Mouse (Mus musculus) liver, embryonic 15.5 days (tissue): ENCODE measurements around the gene Htr2b. TPM values are rescaled to one million over a fixed set of nuclear protein-coding genes. Genes with fewer than 3 reads are reported as not detected.

Experiments
- ATAC-seq: fragments of 200-750 bp; cut with Nextera tagmentation; 2 replicates; pipeline ENCODE4 v1.8.0; 2017; ENCODE audit warnings: moderate number of reproducible peaks, mild to moderate bottlenecking, moderate library complexity; ENCODE audit not compliant: insufficient read depth
- H3K27ac ChIP-seq: fragments of 300-500 bp; sonication (generic); replicated peaks from 2 replicates; pipeline ENCODE4 v1.5.1; 2015; ENCODE audit warnings: mild to moderate bottlenecking, inconsistent platforms
- H3K27me3 ChIP-seq: fragments of 300-500 bp; sonication (generic); 2 replicates; pipeline ENCODE4 v1.6.1; 2015; ENCODE audit warnings: mild to moderate bottlenecking, inconsistent platforms
- H3K36me3 ChIP-seq: fragments of 300-500 bp; sonication (generic); replicated peaks from 2 replicates; pipeline ENCODE4 v1.6.1; 2015; ENCODE audit warnings: moderate library complexity, mild to moderate bottlenecking, inconsistent platforms
- H3K4me1 ChIP-seq: fragments of 300-500 bp; sonication (generic); replicated peaks from 2 replicates; pipeline ENCODE4 v1.6.1; 2015; ENCODE audit warnings: inconsistent platforms
- H3K4me2 ChIP-seq: fragments of 300-500 bp; sonication (generic); 2 replicates; pipeline ENCODE4 v1.6.1; 2015; ENCODE audit warnings: moderate library complexity, mild to moderate bottlenecking, inconsistent platforms
- H3K4me3 ChIP-seq: fragments of 300-500 bp; sonication (generic); replicated peaks from 2 replicates; pipeline ENCODE4 v1.5.1; 2015; ENCODE audit warnings: mild to moderate bottlenecking, inconsistent platforms
- H3K9ac ChIP-seq: fragments of 300-500 bp; sonication (generic); 2 replicates; pipeline ENCODE4 v1.6.1; 2015; ENCODE audit warnings: moderate library complexity, mild to moderate bottlenecking, inconsistent platforms
- H3K9me3 ChIP-seq: fragments of 300-500 bp; sonication (generic); replicated peaks from 2 replicates; pipeline ENCODE4 v1.6.1; 2016; ENCODE audit warnings: inconsistent platforms
- WGBS: fragments of 180-500 bp; shearing (Covaris S2); methylation state at CpG from one replicate; pipeline ENCODE4 v1.1.7; 2015; ENCODE audit warnings: mixed read lengths; ENCODE audit not compliant: insufficient replicate concordance; 5-methylcytosine and 5-hydroxymethylcytosine counted together
- polyA plus RNA-seq: library from polyadenylated mRNA; unstranded; fragments of >200 nt; fragmentation: Nextera tagmentation; extraction: Ambion mirVana; gene quantifications from 2 replicates; pipeline ENCODE4 v1.2.1, GENCODE M21; 2015

Gene Htr2b
- polyA plus RNA-seq, 1 experiment from 2014 or later: 0.15 TPM

DNA sequence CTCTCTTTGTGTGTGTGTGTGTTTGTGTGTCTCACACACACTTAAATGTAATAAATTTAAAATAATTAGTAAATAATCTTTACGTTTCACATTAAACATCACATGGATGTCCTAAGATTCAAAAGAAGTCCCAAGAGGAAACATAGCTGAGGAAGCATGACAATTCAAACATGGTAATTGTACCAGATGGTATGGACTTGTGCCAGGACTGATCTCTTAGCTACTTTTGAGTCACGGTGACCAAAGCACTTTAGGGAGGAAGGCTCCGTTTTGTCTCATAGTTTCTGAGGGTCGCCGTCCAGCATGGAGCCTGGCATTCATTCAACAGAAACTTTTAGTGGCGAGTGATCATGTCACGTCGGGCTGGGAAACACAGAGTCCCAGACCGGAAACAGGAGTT is 36.4 kb upstream of the Htr2b start:
- WGBS: 76% methylated on average over 9 of the region's 9 CpGs

DNA sequence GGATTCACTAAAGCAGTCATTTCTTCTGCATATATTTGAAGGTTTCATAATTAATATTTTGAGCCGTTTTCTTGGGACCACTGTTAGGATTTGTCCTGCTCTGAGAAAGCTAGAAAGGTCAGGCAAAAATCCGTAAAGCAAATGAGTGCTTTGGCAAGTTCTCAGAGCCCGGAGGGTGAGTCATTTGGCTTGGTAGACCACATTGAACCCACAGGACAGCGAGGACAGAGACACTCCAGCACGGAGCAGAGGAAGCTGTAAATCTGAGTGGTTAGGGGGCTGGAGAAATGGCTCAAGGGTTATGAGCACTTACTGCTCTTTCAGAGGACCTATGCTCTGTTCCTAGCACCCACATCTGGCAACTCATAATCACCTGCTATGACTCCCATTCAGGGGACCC is 35.8 kb upstream of the Htr2b start:
- WGBS: 29% methylated on average over 5 of the region's 5 CpGs
- peaks cover 9% of the 10 kb centered on the region; the same call in 1 of the 2 replicates for H3K4me1 ChIP-seq
- no peak overlapping the region for H3K27ac ChIP-seq
- H3K4me3 ChIP-seq: no peak overlapping the region
- no peak overlapping the region for H3K4me2 ChIP-seq
- H3K9ac ChIP-seq: no peak overlapping the region
- ATAC-seq: no peak
- no peaks in the 10 kb centered on the region for H3K27me3 ChIP-seq
- H3K36me3 ChIP-seq: no peaks in the 10 kb centered on the region
- no peaks in the 10 kb centered on the region for H3K9me3 ChIP-seq

More for the DNA sequence above, 36.4 kb upstream of the Htr2b start:
- Histone ChIP-seq H3K27me3 (no peaks in the 10 kb centered on the region), H3K9me3 (no peaks in the 10 kb centered on the region), H3K4me1 (peaks cover 12% of the 10 kb centered on the region), H3K4me3 (no peak overlapping the region), H3K9ac (no peak overlapping the region), H3K4me2 (no peak overlapping the region), H3K36me3 (no peaks in the 10 kb centered on the region), H3K27ac (no peak overlapping the region)
- no peak for ATAC-seq

DNA sequence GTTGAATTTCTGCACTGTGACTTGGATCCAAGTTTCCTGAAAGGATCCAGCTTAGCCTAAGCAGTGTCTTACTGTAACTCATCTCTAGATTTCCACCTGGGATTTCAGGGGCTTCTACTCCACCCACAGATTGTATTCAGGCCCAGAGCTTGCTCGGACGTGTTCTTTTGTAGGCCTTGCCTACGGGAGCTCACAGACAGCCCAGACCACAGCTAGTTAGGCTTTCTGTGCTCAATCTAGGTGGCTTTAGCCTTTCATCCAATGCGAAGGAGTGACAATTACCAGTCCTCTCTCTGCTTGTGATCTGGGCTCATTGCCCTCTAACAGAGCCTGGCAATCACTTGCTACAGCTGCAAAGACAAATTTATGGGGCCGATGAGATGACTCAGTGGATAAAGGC is 34.5 kb upstream of the Htr2b start:
- peaks cover 9% of the 10 kb centered on the region; the same call in 1 of the 2 replicates for H3K4me1 ChIP-seq
- no peak for ATAC-seq
- no peak overlapping the region for H3K4me3 ChIP-seq
- WGBS: 62% methylated on average over 5 of the region's 5 CpGs
- no peaks in the 10 kb centered on the region for H3K27me3 ChIP-seq
- H3K27ac ChIP-seq: no peak overlapping the region
- H3K9ac ChIP-seq: no peak overlapping the region
- no peaks in the 10 kb centered on the region for H3K9me3 ChIP-seq
- H3K36me3 ChIP-seq: 0 out of 2 replicates have a peak, but pooled peaks cover under 1% of the 10 kb centered on the region
- H3K4me2 ChIP-seq: no peak overlapping the region

DNA sequence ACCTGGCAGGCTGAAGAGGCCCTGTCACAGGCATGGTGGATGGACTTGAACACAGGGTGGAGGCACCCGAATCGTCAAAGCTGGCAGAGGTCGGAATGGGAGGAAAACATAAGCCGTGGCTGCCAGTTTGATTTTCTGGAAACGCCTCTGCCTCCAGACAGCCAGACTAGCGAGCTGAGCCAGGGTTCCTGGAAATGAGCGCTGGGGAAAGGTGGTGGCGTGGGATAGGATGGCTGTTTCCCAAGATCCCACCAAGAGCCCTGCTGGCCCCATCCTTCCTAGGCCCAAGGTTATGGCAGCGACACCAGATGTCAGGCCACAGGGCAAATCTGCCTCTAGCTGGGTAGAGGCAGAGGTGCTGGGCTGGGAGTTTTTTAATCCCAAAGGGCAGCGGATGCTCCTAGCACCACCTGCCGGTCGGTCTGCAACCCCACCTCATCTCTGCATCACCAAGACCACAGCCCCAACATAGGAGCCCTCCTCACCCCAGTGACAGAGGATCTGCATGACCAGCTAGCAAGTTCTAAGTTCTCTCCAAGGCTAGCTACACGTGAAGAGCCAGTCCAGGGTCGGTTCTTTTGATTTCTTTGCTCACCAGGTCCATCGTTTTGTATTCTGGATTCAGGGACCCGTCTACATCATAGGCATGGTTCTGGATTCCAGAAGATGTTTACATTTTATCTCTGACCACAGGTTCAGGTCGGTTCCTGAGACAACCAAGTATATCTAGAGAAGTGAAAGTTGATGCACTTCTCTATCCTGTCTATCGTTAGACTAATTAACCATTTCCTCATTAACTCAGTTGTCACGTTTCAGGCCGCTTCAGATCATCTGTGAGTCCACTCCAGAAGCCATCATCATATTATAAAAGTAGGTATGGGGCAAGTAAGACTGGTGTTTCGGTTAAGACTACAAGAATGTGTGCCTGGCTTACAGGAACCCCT is 32.5 kb upstream of the Htr2b start:
- Histone ChIP-seq H3K36me3 (peaks cover 17% of the 10 kb centered on the region), H3K9me3 (no peaks in the 10 kb centered on the region), H3K4me2 (no peak overlapping the region), H3K27me3 (no peaks in the 10 kb centered on the region), H3K27ac (no peak overlapping the region), H3K4me1 (0 out of 2 replicates have a peak, but pooled peaks cover 4% of the 10 kb centered on the region), H3K4me3 (no peak overlapping the region), H3K9ac (no peak overlapping the region)
- WGBS: 67% methylated on average over 21 of the region's 21 CpGs
- no peak for ATAC-seq

DNA sequence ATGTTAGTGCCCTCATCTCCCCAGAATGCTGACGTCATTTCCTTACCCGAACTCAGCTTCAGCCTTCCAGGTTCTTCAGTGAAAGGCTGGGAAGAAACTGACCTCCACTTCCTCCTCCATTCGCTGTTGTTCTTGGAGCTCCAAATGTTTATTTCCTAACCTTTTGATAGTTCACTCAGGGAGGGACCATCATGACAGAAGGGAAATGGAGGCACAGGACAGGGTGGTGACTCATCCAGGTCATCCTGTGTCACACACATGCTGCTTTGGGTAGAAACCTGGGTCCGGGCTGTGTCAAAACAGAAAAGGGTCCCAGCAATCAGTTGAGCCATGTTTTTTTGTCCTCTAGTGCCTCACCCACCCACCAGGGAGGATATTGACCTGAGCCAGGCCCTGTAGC is 31.4 kb upstream of the Htr2b start:
- no peak overlapping the region for H3K27ac ChIP-seq
- H3K4me3 ChIP-seq: no peak overlapping the region
- H3K36me3 ChIP-seq: peaks cover 28% of the 10 kb centered on the region
- no peak overlapping the region for H3K9ac ChIP-seq
- H3K4me1 ChIP-seq: 0 out of 2 replicates have a peak, but pooled peaks cover 4% of the 10 kb centered on the region
- 56% methylated on average over 4 of the region's 4 CpGs for WGBS
- H3K9me3 ChIP-seq: no peaks in the 10 kb centered on the region
- H3K4me2 ChIP-seq: no peak overlapping the region
- ATAC-seq: no peak
- no peaks in the 10 kb centered on the region for H3K27me3 ChIP-seq

DNA sequence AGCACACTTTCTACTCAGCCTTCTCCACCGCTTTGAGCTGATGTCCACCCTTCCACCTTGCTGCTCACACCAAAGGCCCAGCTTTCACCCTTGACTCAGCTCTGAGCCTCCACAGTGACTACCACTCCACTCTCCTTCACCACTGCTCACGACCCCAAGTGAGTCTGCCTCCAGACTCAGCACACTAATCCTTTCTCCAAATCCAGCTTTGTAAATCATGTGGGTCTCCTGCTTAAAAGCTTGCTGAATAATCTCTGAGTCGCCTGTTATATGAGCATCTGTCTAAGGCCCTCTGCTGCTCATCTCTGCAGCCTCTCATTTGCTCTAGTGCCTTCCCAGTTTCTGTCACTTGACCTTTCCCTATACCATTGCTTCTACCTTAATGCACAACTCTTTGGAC is 29.3 kb upstream of the Htr2b start:
- H3K9ac ChIP-seq: no peak overlapping the region
- H3K27ac ChIP-seq: no peak overlapping the region
- WGBS: 76% methylated on average over 3 of the region's 3 CpGs
- H3K36me3 ChIP-seq: peaks cover 47% of the 10 kb centered on the region
- H3K9me3 ChIP-seq: no peaks in the 10 kb centered on the region
- H3K4me1 ChIP-seq: no peaks in the 10 kb centered on the region
- no peak overlapping the region for H3K4me3 ChIP-seq
- H3K4me2 ChIP-seq: no peak overlapping the region
- no peak for ATAC-seq
- H3K27me3 ChIP-seq: no peaks in the 10 kb centered on the region

DNA sequence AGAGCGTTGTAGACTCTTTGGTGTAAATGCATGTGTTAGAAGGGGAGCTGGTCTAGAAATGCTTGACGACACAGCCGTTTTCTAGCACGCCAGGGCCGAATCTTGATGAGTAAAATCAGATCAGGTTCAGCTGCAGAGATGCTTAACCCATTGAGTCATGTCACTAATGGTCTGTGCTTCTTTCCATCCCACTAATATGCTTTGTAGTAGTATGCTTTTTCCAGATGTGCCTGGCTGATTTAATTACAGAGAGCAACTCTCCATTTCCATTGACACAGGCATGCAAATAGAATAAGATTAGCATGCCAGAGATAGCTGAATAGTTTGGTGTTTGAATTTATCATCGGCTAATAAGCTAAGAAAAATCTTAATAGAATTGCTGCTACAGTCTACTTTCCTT is 23.5 kb upstream of the Htr2b start:
- H3K4me3 ChIP-seq: no peak overlapping the region
- H3K4me1 ChIP-seq: no peaks in the 10 kb centered on the region
- H3K27me3 ChIP-seq: no peaks in the 10 kb centered on the region
- H3K36me3 ChIP-seq: peaks cover 86% of the 10 kb centered on the region
- no peak overlapping the region for H3K4me2 ChIP-seq
- 87% methylated on average over 6 of the region's 6 CpGs for WGBS
- H3K9me3 ChIP-seq: no peaks in the 10 kb centered on the region
- H3K27ac ChIP-seq: no peak overlapping the region
- no peak overlapping the region for H3K9ac ChIP-seq
- no peak for ATAC-seq

DNA sequence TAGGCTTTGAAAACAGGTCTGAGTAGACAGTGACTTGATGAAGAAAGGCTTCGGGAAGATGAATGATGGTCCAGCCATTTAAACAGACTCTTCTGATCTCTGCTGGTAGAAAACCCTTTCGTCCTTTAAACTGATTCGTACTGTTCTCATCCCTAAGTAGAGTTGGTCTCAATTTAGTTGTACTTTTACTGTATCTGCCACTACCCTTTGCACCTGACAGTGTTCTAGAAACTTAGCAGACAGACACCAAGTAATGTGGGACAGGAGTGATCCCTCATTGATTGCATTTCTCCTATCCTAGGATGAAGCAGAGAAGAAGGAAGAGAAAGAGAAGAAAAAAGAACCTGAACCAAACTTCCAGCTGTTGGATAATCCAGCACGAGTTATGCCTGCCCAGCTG is 21.6 kb upstream of the Htr2b start, which contains the start of gene Gm21972:
Gene Gm21972 (plus strand): TSS at position 301 of the 400 bp plus-strand sequence.
- H3K4me2 ChIP-seq: no peak within 1 kb of the TSS
- H3K27me3 ChIP-seq: no peaks in the 10 kb centered on the region
- no peak within 1 kb of the TSS for H3K4me3 ChIP-seq
- no peaks in the 10 kb centered on the region for H3K4me1 ChIP-seq
- peaks cover 85% of the 10 kb centered on the region for H3K36me3 ChIP-seq
- 85% methylated on average over 4 of the region's 4 CpGs for WGBS
- ATAC-seq: no peak
- H3K9ac ChIP-seq: no peak within 1 kb of the TSS
- H3K27ac ChIP-seq: no peak within 1 kb of the TSS
- no peaks in the 10 kb centered on the region for H3K9me3 ChIP-seq

DNA sequence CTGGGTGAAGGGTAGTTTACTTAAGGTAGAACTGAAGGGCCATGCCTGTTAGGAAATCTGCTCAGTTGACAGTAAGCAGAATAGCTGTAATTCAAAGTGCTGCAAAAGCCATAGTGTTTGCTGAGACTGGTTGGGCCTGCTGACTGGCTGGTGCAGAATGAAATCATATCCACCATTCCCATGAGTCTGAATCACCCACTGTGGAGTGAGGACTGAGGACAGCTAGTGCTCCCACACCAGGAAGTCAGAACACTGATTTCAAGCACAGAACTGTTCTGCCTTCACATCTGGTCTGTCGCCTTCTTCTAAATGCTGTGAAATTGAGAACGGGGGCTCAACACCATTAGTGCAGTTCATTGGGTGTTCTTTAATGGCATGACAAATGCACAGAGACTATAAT is 14.3 kb upstream of the Htr2b start:
- H3K9ac ChIP-seq: no peak overlapping the region
- no peaks in the 10 kb centered on the region for H3K9me3 ChIP-seq
- no peaks in the 10 kb centered on the region for H3K27me3 ChIP-seq
- no peak overlapping the region for H3K4me2 ChIP-seq
- no peak overlapping the region for H3K27ac ChIP-seq
- H3K4me3 ChIP-seq: no peak overlapping the region
- no peak for ATAC-seq
- H3K4me1 ChIP-seq: no peaks in the 10 kb centered on the region
- WGBS: 85% methylated on average over 2 of the region's 2 CpGs
- H3K36me3 ChIP-seq: peaks cover 85% of the 10 kb centered on the region

DNA sequence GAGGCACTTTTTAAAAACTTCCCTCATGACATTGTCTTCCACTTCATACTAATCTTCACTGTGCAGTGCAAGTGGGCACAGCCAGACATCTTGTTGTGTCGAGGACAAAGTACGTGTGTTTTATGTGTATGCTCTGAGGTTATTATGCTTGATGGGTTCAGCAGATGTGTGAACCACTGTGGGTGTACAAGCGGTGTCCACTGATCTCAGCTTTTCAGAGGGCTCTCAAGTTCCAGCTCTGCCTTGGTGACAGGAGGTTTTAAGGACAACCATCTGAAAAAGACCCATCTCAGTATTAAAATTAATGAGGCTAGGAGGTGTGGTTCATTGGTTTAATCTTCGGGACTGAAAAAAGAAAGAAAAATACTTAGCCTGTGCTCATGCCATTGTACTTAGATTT is 7.8 kb upstream of the Htr2b start:
- peaks cover 75% of the 10 kb centered on the region for H3K36me3 ChIP-seq
- no peak for ATAC-seq
- H3K4me3 ChIP-seq: no peak overlapping the region

DNA sequence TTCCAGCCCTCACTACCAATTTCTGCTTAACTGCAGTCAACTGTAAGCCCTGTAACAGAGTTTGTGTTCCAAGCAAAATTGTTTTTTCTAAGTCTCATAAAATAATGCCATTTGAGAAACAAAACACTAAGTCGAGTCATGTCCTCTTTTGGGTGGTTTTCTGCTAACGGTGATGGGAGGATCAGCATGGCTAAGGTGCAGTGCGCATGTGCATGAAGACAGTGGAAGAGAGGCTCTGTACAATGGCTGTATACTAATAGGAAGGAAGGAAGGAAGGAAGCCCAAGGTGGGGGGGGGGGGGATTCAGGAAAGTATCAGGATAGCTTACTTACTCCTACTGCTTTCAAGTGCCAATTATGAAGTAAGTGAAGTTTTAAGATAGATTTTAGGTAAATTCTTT is 2.4 kb upstream of the Htr2b start:
- no peaks in the 10 kb centered on the region for H3K9me3 ChIP-seq
- H3K4me3 ChIP-seq: no peak overlapping the region
- no peak overlapping the region for H3K4me2 ChIP-seq
- H3K27me3 ChIP-seq: no peaks in the 10 kb centered on the region
- H3K9ac ChIP-seq: no peak overlapping the region
- WGBS: 80% methylated on average over 3 of the region's 3 CpGs
- peaks cover 37% of the 10 kb centered on the region for H3K36me3 ChIP-seq
- no peak for ATAC-seq
- no peak overlapping the region for H3K27ac ChIP-seq
- no peaks in the 10 kb centered on the region for H3K4me1 ChIP-seq

More for the DNA sequence above, 7.8 kb upstream of the Htr2b start:
- Histone ChIP-seq H3K9ac (no peak overlapping the region), H3K4me1 (no peaks in the 10 kb centered on the region), H3K4me2 (no peak overlapping the region), H3K27ac (no peak overlapping the region), H3K9me3 (no peaks in the 10 kb centered on the region), H3K27me3 (no peaks in the 10 kb centered on the region)
- 85% methylated on average over 4 of the region's 4 CpGs for WGBS
